Mouse (Mus musculus): ENCODE results near the gene Cacng2. TPM values are rescaled to one million over a fixed set of nuclear protein-coding genes. Genes with fewer than 3 reads are reported as not detected.
"Not testable (repeated sequence)": the region's sequence is repeated elsewhere in the genome, so short reads cannot be mapped to it uniquely, and the experiment has no call there.

The Cacng2 gene
- polyA plus RNA-seq, 1 experiment, result 28.4 TPM

DNA sequence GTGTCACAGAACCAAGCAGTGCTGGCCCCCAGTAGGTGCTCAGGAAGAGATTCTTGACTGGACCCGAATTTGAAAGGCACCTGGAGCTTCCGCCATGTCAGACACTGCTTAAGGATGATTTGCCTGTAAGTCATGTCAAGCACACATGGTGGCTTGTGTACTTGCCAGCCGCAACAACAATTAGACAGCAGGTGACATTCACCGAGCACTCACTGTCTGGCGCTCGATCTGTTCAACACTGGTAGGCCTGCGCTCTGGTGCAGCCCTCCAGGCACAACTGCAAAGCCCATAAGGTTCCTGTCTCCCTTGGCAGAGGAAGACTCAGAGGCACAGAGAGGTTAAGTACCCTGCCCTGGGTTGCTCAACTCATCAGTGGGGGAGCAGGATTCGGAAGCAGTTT is 77.1 kb downstream of the Cacng2 start:
- TF ChIP-seq POLR2A (IDR thresholded peaks at IDR 0.05; ENCODE audit: extremely low read depth, insufficient read depth, low read length), result no peak
- TF ChIP-seq CTCF (IDR thresholded peaks at IDR 0.05; ENCODE audit: extremely low read depth, insufficient read depth, low read length), result no peak
- no peak overlapping the region for H3K27ac ChIP-seq (ENCODE audit: insufficient read depth, low read length)

DNA sequence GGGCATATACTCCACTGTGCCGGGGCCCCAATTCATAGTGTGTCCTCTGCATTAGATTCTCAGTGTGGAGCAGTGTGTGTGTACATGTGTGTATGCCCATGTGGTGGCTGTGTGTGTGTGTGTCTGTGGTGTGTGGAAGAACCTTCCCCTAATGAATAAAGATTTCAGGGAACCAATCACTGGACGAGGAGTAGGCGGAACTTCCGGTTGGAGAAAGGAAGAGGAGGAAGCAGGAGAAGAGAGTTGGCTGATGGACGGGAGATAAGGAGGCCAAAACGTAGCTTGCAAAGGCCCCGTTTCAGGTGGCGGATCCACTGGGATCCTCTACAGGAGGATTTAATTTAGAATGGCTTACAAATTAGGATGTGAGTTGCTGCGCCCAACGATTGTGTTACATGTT is 82.2 kb downstream of the Cacng2 start:
- no peak overlapping the region for H3K4me3 ChIP-seq (ENCODE audit: insufficient read depth, low read length)
- H3K27ac ChIP-seq (ENCODE audit: insufficient read depth, low read length), result no peak overlapping the region
- no peaks in the 10 kb centered on the region; the same call in 1 of the 2 replicates for H3K4me1 ChIP-seq (ENCODE audit: control insufficient read depth, insufficient read depth, low read length)
- TF ChIP-seq POLR2A (IDR thresholded peaks at IDR 0.05; ENCODE audit: extremely low read depth, insufficient read depth, low read length), result no peak
- no peak for TF ChIP-seq CTCF (IDR thresholded peaks at IDR 0.05; ENCODE audit: extremely low read depth, insufficient read depth, low read length)

More for the DNA sequence above, 77.1 kb downstream of the Cacng2 start:
- Histone ChIP-seq H3K4me1 (ENCODE audit: control insufficient read depth, insufficient read depth, low read length) (peaks cover 13% of the 10 kb centered on the region), H3K4me3 (ENCODE audit: insufficient read depth, low read length) (no peak overlapping the region)

DNA sequence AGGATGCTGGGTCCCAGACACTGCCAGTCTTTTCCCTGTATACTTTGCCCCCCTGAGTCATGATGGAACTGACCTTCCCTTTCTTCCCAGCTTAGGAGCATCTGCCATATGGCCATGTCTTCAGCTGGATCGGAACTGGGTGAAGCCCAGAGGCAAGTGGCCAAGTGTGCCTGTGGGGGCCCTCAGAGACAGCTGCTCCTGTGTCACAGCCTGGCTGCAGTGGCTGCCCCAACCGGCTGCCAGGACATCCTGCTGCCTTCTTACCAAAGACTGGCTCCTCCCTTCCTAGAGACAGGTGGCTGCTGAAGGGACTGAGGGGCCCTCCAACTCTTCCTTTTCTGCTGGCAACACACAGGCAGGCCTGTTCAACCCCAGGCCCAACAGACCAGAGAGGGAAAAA is 83.2 kb downstream of the Cacng2 start:
- TF ChIP-seq CTCF (IDR thresholded peaks at IDR 0.05; ENCODE audit: extremely low read depth, insufficient read depth, low read length) (no peak), POLR2A (IDR thresholded peaks at IDR 0.05; ENCODE audit: extremely low read depth, insufficient read depth, low read length) (no peak)
- H3K27ac ChIP-seq (ENCODE audit: insufficient read depth, low read length), result no peak overlapping the region

DNA sequence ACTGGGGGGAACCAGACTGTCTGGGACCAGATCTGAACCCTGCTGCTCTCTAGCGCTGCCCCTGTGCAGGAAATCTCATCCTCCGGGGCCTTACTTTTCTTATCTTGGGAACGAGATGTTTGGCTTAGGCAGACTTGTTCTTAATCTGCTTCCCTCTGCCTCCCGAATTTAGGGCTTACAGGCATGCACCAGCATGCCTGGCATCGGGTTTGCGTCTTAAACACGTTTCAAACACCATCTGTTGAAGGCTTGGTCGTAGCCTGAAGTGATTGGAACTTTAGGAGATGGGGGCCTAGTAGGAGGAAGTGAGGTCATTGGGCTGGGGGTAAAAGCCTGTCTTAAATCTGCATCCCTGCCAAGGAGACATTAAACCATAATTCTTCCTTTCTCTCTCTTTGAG is 89.9 kb downstream of the Cacng2 start:
- H3K27ac ChIP-seq (ENCODE audit: insufficient read depth, low read length), result no peak overlapping the region
- TF ChIP-seq CTCF (IDR thresholded peaks at IDR 0.05; ENCODE audit: extremely low read depth, insufficient read depth, low read length) (no peak), POLR2A (IDR thresholded peaks at IDR 0.05; ENCODE audit: extremely low read depth, insufficient read depth, low read length) (no peak)
- no peak overlapping the region for H3K4me3 ChIP-seq (ENCODE audit: insufficient read depth, low read length)

More for the DNA sequence above, 83.2 kb downstream of the Cacng2 start:
- H3K4me3 ChIP-seq (ENCODE audit: insufficient read depth, low read length), result no peak overlapping the region
- H3K4me1 ChIP-seq (ENCODE audit: control insufficient read depth, insufficient read depth, low read length), result no peaks in the 10 kb centered on the region; the same call in 1 of the 2 replicates

DNA sequence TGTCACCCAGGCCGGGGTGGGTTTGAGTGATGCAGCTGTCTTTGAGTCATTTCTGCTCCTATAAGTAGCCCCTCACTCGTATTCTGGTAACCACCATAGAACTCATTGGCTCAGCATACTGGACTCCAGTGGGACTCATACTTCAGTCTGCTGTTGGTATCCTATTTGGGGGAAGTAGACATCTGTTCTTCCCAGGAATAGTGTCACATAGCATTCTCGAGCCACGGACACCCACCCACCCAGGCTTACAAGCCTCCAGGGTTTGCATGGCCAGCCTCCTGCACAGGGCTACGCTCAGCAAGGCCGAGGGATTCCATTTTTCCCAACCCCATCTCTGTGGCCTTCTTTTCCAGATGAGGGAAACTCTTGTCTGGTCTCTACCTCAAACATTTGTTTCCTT is 93.3 kb downstream of the Cacng2 start:
- H3K4me1 ChIP-seq (ENCODE audit: control insufficient read depth, insufficient read depth, low read length), result 0 out of 2 replicates have a peak, but pooled peaks cover 4% of the 10 kb centered on the region
- no peak overlapping the region for H3K4me3 ChIP-seq (ENCODE audit: insufficient read depth, low read length)
- TF ChIP-seq POLR2A (IDR thresholded peaks at IDR 0.05; ENCODE audit: extremely low read depth, insufficient read depth, low read length) (no peak), CTCF (IDR thresholded peaks at IDR 0.05; ENCODE audit: extremely low read depth, insufficient read depth, low read length) (no peak)
- no peak overlapping the region for H3K27ac ChIP-seq (ENCODE audit: insufficient read depth, low read length)

More for the DNA sequence above, 89.9 kb downstream of the Cacng2 start:
- H3K4me1 ChIP-seq (ENCODE audit: control insufficient read depth, insufficient read depth, low read length), result peaks cover 4% of the 10 kb centered on the region; the same call in 1 of the 2 replicates

DNA sequence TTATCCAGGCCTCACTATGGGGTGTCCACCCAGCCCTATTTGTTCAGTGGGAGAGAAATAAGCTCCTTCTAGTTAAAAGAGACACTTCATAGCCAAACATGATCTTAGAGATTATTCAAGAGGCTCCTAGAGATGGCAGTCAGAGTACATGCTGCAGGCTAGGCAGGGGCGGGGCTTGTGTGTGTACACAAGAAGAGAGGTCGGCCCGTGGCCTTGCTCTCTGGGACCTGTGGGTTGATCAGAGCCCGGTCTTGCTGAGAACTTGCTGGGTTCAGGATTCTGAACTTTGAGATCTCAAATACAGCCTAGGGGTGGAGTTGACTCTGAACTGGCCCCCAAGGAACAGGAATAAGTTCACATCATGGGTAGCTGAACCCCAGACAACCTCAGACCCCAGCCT is 95.6 kb downstream of the Cacng2 start:
- H3K4me3 ChIP-seq (ENCODE audit: insufficient read depth, low read length), result no peak overlapping the region
- H3K27ac ChIP-seq (ENCODE audit: insufficient read depth, low read length), result no peak overlapping the region
- TF ChIP-seq CTCF (IDR thresholded peaks at IDR 0.05; ENCODE audit: extremely low read depth, insufficient read depth, low read length) (no peak), POLR2A (IDR thresholded peaks at IDR 0.05; ENCODE audit: extremely low read depth, insufficient read depth, low read length) (no peak)
- H3K4me1 ChIP-seq (ENCODE audit: control insufficient read depth, insufficient read depth, low read length), result 0 out of 2 replicates have a peak, but pooled peaks cover 4% of the 10 kb centered on the region

DNA sequence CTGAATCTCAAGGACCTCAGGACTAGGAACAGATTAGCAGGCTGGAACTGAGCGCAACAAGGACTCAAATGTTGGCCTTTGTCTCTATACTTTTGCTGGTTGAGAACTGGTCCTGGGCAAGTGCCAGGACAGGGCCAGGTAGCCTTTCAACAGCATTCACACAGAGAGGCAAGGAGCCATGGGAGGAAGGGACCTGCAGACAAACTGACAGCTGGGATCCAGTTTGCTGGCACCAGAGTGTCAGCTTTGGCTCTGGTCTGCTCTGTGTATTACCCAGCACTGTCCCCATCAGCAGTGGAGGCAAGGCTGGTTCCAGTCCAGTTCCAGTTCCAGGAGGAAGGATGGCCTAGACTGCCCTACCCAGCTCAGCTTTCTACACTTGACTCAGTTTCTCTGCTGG is 105.8 kb downstream of the Cacng2 start:
- no peak for TF ChIP-seq CTCF (IDR thresholded peaks at IDR 0.05; ENCODE audit: extremely low read depth, insufficient read depth, low read length)
- no peak overlapping the region for H3K27ac ChIP-seq (ENCODE audit: insufficient read depth, low read length)
- no peak overlapping the region for H3K4me3 ChIP-seq (ENCODE audit: insufficient read depth, low read length)
- no peaks in the 10 kb centered on the region for H3K4me1 ChIP-seq (ENCODE audit: control insufficient read depth, insufficient read depth, low read length)

DNA sequence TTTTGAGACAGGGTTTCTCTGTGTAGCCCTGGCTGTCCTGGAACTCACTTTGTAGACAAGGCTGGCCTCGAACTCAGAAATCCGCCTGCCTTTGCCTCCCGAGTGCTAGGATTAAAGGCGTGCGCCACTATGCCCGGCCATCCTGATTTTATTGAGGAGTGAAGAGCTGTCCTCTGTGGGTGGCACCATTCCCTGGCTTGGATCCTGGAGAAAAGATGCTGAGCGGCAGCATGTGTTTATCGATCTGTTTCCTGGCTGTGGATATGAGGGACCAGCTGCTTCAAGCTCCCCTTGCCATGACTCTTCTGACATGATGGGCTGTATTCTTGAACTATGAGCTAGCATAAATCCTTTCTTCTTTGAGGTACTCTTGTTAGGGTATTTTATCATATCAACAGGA is 111.6 kb downstream of the Cacng2 start:
- not testable (repeated sequence) for H3K27ac ChIP-seq (ENCODE audit: insufficient read depth, low read length); H3K4me3 ChIP-seq (ENCODE audit: insufficient read depth, low read length); H3K4me1 ChIP-seq (ENCODE audit: control insufficient read depth, insufficient read depth, low read length)

DNA sequence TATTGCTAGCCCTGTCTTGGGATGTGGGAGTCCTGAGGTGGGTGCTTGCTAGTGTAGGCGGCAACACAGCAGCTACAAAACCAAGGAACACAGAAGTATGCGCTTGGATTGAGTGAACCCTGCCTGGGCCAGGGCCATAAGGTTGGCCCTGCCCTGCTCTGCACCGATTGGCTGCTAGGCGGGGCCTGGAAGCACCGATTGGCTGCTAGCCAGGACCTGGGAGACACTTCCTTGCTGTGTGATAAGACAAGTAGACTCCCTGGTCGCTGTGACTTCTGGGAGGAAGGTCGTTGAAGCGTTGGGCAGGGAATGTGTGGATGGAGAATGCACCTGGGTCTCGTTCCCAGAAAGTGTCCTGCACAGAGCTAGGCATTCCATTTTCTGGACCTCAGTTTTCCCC is 115.9 kb downstream of the Cacng2 start:
- Histone ChIP-seq H3K27ac (ENCODE audit: insufficient read depth, low read length) (no peak overlapping the region), H3K4me3 (ENCODE audit: insufficient read depth, low read length) (no peak overlapping the region), H3K4me1 (ENCODE audit: control insufficient read depth, insufficient read depth, low read length) (peaks cover 6% of the 10 kb centered on the region)
- no peak for TF ChIP-seq CTCF (IDR thresholded peaks at IDR 0.05; ENCODE audit: extremely low read depth, insufficient read depth, low read length)
- no peak for TF ChIP-seq POLR2A (IDR thresholded peaks at IDR 0.05; ENCODE audit: extremely low read depth, insufficient read depth, low read length)

DNA sequence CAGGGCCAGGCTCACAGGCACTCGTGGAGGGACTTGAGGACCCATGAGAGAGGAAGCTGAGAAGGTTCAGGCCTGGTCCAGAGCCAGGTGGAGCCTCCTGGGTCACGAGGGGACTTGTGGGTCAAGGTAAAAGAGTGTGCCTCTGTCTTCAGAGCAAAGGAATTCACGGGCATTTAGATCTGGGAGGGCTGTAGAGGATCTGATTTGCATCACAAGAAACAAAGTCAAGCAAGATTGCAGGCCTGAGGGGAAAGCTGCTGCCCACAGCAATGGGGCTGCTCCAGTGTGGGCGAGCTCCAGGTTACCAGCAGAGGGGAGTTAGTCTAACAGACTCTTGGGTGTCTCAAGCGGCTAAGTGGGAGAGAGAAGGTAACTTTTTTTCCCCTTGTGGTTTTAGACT is 118.4 kb downstream of the Cacng2 start:
- Histone ChIP-seq H3K27ac (ENCODE audit: insufficient read depth, low read length) (no peak overlapping the region), H3K4me3 (ENCODE audit: insufficient read depth, low read length) (no peak overlapping the region), H3K4me1 (ENCODE audit: control insufficient read depth, insufficient read depth, low read length) (peaks cover 5% of the 10 kb centered on the region)
- TF ChIP-seq POLR2A (IDR thresholded peaks at IDR 0.05; ENCODE audit: extremely low read depth, insufficient read depth, low read length) (no peak), CTCF (IDR thresholded peaks at IDR 0.05; ENCODE audit: extremely low read depth, insufficient read depth, low read length) (no peak)

DNA sequence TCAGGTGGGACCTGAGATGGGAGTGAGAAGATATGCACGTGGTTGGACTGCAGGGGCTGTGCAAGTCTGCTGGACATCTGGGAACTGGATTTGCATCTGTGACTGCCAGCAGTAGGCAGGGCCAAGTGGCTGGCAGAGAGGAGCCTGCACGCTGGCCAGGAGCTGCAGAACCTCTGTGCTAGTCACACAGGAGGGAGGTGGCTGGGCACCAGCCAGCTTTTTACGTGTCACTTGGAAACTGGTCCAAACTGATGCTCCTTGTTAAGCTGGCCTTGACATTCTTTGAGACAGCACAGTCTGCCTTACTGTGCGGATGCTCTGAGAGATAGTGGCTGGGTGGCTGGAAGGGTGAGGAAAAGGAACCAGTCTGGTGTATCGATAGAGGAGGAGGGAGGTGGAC is 131.3 kb downstream of the Cacng2 start:
- Histone ChIP-seq H3K4me1 (ENCODE audit: control insufficient read depth, insufficient read depth, low read length) (no peaks in the 10 kb centered on the region), H3K4me3 (ENCODE audit: insufficient read depth, low read length) (no peak overlapping the region), H3K27ac (ENCODE audit: insufficient read depth, low read length) (no peak overlapping the region)
- TF ChIP-seq POLR2A (IDR thresholded peaks at IDR 0.05; ENCODE audit: extremely low read depth, insufficient read depth, low read length) (no peak), CTCF (IDR thresholded peaks at IDR 0.05; ENCODE audit: extremely low read depth, insufficient read depth, low read length) (no peak)
